Mouse (Mus musculus) c-Kit-positive CD71-negative TER-119-negative erythroid progenitor cells, embryonic 14.5 days (primary cell): ENCODE data around the gene Bpifb1.
A peak's percentile ranks its signal among the peaks of the same experiment; 100 is the strongest.
"Not testable (repeated sequence)": the region's sequence is repeated elsewhere in the genome, so short reads cannot be mapped to it uniquely, and the experiment has no call there.

Source experiments
- DNase-seq: peaks from one replicate; pipeline ENCODE4 v3.0.0-alpha.2; 2013; ENCODE audit warnings: low read depth

The Bpifb1 gene

DNA sequence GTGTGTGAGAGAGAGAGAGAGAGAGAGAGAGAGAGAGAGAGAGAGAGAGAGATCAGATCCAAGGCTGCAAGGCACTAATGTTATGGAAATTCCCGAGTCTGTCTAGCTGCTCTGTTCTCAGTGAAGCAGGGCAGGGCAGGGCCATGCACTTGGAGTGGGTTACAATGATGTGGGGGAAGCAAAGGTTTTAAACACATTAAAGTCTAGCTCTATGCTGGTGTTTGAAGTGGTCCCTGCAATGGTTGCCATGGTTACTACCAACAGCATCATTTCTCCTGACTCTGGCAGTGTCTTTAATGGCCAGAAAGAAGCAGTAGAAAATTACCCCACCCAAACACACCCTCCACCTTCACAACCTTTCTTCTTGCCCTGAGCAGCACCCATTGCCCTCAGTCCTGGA, 20.5 kb downstream of the Bpifb1 start:
- no peak for DNase-seq

DNA sequence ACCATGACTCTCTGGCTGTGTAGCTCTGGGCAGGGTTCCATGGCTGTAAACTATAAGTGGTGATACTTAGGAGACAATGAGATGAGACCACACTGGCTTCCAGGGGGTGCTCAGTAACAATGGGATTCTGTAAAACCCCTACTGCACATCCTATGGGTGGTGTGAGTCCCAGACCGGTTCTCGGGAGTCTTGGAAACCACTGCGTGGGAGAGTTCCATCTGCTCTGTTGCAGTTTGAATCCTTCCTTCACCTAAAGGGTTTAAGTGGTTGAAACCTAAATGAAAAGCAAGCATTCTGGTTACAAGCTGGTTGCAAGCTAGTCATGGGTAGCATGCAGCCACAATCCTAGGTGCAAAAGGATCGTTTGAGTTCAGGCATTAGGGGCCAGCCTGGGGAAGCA, 21.3 kb downstream of the Bpifb1 start:
- no peak for DNase-seq

DNA sequence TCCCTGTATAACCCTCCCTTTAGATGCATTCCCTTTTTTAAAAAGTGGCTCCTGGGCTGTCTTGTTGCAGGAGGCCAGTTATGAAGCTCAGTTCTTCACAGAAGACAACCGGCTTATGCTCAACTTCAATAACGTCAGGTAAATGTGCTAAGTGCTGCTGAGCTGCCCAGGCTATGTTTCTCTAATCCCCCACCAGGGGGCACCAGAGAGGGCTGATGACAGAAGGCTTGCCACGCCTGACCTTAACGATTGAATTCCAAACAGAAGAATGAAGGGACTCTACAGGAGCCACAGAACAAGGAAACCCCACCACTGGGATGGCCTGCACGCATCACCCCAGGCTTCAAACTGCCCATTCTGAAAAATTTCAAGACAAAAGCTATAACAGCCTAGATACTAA, 24.6 kb downstream of the Bpifb1 start:
- DNase-seq: peak; percentile 68

DNA sequence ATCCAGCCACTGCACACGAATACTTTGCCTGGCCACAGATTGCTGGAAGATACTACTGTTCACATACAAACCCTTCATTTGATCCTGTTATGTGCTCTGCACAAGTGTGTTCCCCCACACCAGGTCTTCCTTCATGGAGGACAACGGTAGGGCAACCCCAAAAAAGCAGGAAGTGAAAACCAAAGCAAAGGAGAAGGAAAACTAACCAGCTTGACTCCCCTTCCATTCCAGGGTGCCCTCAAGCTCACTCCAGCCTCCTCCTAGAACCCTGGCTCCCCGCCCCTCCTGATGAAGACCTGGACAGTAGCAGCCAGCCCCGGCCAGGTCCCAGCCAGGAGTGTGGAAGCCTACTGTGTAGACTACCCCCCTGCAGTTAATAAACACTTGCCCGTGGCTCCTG, 29.3 kb downstream of the Bpifb1 start:
- no peak for DNase-seq

DNA sequence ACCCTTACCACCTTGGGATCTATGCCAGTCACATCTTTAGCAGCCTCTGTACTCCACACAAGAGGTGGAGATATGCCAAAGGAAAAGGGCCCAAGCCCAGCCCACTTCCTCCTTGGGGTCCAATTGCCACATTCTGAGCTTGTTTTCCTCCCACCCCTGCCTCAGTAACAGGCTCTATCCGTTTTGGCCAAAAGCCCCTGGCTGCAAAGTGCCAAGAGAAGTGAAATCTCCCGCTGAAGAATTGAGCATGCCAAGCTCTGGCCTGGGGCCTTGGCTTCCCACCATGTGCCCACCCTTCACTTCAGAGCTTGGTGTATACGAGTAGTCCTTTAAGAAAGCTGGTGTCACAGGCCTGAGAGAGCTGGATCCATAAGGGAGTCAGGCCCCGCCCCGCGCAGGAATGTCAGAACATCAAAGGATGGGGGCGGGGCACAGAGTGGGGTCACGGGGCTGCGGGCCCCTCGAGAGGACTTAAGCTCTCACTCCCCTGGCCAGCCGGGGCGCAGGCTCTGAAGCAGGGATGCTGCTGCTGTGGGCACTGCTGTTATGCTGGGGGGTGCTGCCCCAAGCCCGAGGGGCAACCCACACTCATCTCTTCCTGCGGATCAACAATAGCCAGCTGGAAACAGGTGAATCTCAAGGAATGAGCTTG, 32.8 kb downstream of the Bpifb1 start, which contains the start of gene Bpifb5:
Bpifb5 (plus strand) TSS at position 478 of the 652 bp plus-strand sequence.
- DNase-seq: no peak

DNA sequence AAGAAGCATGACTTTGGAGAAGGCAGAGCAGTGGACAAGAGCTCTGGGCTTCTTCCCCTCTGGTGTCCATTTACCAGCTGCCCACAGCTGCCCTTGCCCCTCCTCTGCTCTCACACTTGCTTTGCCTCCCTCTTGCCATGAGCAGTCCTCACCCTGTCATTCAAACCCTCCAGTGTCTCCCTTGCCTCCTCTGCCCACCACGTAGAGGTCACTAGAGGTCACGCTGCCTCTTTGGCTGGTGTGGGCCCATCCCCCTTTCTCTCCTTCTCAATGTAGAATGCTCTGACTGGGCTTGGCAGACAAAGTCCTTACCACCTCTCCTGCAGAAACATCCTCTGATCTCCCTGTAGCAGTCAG, 33.3 kb downstream of the Bpifb1 start:
- DNase-seq: no peak

DNA sequence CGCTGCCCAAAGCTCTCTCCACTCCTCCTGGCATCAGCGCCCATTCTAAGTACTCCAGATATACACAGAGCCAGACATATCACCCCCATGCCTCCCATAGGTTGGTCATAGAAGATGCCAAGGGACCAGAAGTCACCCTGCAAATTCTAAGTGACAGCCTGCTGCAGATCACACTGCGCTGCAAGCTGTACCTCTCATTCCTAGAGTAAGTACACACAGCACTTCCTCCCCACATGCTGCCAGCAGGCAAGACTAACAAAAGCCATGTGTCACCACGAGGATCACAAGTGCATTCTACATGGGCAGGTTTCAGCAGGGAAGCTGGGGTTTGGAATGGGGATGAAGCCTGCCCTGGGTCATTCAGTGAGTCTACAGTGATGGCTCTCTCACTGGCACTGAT, 36.4 kb downstream of the Bpifb1 start:
- no peak for DNase-seq

DNA sequence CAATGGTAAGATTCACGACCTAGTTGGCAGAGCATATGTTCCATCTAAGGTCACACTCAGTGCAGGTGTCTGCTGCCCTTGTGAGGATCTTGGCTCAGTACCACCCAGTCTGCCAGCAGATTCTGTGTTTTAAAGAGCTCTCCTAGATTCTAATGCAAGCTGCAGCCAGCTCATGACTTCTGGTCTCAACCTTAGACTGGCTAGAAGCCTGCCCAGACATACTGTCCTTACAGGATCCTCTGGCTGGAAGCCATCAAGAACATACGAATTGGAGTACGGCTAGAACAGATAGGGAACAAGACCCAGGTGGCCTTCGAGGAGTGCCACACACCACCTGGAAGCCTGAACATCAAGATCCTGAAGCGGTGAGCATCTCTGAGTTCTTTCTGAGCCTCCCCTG, 37.2 kb downstream of the Bpifb1 start:
- no peak for DNase-seq

DNA sequence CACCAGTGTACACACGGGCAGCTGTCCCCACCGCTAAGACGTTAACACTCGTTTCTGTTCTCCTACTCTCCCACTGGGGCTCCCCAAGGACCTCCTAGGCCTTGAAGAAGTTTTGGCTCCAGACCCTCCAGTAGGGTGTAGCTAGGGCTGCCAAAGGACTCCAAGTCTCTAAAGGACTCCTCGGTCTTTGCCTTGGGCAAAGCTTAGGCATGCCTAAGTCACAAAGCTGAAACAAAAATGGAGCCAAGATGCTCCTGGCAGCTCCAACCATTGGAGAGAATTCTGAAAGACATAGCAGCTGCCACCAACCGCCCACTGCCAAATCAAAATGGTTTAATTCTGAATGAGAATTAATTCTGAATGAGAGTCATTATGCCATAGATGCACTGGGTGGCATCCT, 42.8 kb downstream of the Bpifb1 start:
- no peak for DNase-seq

DNA sequence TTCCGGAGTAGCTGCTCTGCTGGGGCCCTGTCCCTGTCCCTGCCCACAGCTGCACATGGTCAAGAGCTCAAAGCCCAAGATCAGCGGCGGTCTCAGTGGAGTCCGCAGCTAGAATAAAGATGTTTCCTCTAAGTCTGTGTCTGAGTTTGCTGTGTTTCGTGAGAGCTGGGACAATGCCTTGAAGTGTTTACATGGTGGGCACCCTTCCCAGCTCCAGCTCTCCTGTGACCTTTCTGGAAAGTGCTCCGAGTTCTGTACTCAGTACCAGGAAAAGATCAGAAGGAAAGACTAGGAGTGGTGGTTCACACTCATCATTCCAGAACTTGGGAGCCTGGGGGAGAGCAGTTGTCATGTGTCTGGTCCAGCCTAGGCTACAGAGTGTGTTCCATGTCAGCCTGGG, 50.2 kb downstream of the Bpifb1 start:
- no peak for DNase-seq

DNA sequence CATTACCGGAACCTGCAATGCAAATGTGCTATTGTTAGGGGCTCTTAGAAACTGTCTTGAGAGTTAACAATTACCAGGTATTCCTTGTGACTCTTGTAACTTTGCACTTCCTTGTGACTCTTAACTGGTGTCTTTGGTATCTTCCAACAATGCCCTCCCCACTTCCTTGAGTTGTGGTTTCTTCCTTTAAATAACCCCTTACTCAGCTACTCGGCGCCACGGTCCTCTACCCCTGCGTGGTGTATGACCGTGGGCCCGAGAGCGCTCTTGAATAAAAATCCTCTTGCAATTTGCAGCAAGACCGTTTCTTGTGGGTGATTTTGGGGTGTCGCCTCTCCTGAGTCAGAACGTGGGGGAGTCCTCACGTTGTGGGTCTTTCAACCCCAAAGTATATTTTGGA, 52.1 kb downstream of the Bpifb1 start:
- not testable (repeated sequence) for DNase-seq

DNA sequence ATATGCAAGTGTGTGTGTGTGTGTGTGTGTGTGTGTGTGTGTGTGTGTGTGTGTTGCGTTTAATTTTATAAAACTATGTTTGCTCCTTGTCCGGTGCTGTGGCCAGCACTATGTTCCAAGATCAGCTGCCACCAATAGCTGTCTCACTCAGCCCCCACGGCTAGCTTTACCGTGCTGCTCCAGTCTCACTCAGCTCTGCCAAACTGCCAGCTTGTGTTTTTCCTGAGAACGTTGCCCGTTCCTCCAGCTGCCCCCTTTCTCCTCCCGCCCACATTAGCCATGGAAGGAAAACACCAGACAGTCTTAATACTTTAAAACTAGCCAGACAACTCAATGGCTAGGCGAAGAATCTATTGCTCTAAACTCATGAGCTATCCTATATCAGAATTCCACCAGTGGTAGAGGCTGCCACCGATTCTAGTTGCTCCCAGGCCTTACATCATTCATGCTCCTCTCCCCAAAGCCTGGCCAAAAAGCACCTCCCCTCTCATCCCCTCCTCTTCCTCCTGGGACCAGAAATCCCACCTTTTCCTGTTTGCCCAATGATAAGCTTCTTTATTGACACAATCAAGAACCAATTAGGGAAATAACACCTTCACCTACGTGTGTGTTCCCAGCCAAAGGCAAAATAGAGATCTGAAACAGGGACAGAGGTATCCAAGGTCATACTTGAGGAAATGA, 52.9 kb downstream of the Bpifb1 start:
- DNase-seq: no peak

DNA sequence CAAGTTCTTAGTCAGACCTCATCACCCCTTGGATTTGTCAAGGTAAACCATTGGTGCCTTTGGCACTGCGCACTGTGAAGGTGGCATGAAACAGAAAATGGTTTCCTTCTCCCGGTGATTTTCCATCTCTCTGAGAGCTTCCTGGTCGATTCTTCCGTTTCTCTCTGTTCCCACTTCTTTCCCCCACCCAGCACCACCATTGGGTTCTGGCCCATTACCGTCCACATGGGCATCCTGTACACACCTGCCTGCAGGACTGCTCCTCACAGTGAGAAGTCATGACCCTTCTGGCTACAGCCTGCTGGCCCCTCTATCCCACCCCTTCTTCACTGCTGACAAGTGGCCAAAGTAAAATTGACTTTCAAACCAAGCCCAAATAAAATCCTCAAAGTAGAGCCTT, 54.7 kb downstream of the Bpifb1 start:
- DNase-seq: no peak

DNA sequence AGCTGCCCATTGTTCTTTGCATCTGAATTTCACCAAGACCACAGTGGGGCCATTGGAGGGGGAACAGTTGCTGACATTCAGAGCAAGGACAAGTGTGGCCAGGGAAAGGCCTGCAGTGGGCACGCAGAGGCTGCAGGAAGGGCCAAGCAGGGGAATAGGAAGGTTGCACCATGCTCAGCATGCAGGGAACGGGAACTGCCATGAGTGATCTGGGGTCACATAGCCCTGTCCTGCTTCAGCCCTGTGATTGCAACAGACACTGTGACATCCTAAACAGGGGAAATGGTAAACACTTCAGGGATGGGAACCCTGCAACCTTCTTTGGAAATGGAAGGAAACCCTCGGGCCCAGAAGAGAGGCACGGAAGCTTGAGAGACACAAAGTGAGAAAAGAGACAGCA, 64.6 kb downstream of the Bpifb1 start:
- DNase-seq: not testable (repeated sequence)

DNA sequence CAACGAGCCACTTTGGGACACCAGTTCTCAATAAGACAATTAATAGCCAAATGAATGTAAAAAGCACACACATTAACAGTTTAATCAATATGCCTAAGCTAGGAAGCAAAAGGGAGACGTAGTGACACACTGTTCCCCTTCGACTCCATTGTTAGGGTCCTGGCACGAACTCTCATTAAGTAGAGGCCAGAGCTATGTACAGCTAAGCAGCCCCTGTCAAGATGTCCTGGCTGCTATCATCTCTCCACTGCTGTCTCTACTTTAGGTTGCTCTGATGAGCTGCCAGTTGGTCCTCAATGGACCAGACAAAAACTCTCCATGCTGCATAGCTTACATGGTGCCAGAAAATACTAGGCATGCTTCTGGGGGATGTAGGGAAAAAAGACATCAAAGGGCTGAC, 65.2 kb downstream of the Bpifb1 start:
- no peak for DNase-seq

DNA sequence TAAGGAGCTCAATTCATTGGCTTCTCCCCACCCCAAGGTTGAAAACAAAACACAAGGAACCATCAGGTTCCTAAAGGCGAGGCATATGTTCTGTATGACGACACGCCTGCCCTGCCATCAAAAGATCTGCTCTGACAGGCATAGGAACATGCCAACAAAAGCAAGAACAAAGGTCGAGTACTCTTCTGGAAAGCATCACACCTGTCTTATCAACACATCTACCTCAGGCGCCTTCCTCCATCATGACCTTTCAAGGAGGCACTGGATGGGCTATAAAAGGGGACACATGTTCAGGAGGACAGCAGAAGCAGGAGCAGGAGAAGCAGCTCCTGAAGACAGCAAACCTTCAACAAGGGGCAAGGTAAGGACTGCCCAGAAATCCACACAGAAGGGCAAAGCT, 66.9 kb downstream of the Bpifb1 start, which contains the start of gene Bpifb9a:
Bpifb9a (plus strand) TSS at position 301 of the 400 bp plus-strand sequence.
- DNase-seq: not testable (repeated sequence)

DNA sequence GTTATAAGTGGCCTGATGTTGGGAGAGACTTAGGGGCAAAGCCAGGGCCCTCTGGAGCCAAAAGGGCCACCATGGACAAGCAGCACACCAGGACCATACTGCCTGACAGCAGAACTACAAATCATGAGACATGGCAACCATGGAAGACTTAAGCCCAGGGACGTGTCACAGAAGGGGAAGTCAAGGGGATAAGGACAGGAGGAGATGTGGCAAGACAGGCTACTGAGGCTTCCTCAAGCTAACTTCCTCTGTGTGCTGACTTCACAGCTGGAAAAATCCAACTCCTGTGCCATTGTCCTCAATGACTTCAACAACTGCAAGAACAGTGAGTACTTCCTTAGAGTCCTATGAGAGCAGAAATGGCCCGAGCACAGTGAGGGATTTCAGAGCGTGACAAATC, 73.8 kb downstream of the Bpifb1 start:
- not testable (repeated sequence) for DNase-seq
